Mouse (Mus musculus) duodenum, adult 2 months (tissue): ENCODE measurements around the gene Cd300c. TPM values are rescaled to one million over a fixed set of nuclear protein-coding genes. Genes with fewer than 3 reads are reported as not detected.

ENCODE experiments used
- polyA plus RNA-seq: library from polyadenylated mRNA; depleted of rRNA; stranded (reverse); fragments of >200 nt; gene quantifications from 2 replicates; pipeline ENCODE4 v1.2.3, GENCODE M21; 2012; ENCODE audit warnings: low replicate concordance; rRNA removed

Gene Cd300c
- 0.18 and 0.83 TPM in 2 replicates for polyA plus RNA-seq

GRCm38 (mm10) chr11:114968752-114969207 is at the start of gene Cd300c:
TSS of gene Cd300c (minus strand) at chr11:114969157.

DNA sequence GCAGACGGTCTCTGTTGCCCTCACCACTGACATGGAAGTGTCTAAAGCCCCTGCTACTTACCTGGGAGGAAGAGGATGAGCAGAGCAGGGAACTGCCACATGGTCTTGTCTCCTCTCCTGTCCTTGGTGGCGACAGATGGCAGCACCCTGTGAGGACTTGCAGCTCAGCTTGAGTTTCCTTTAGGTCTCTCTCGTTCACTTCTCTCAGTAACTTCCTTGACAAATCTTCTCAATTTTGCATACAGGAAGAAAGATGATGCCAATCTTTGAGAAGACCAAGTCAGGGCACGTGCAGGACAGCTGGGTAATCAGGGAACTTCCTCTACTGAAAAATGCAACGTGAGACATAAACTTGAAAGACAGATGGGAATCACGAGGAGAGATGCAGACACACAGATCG is 47.1 kb upstream of the Cd300c start, which contains the start of gene Cd300ld2:
Gene Cd300ld2 (minus strand): TSS at position 101 of the 400 bp plus-strand sequence.

GRCm38 (mm10) chr11:115001474-115002040 is 32.6 kb upstream of the Cd300c start, which contains the start of gene Cd300c2:
TSS of gene Cd300c2 (minus strand) at chr11:115001880.

GRCm38 (mm10) chr11:114989793-114990192 is 20.8 kb upstream of the Cd300c start, which contains the start of gene Cd300ld:
TSS of gene Cd300ld (minus strand) at chr11:114989922.

GRCm38 (mm10) chr11:114934144-114934543 is 34.8 kb downstream of the Cd300c start, which contains the start of gene Cd300lb:
TSS of gene Cd300lb (minus strand) at chr11:114934386.

Other genes with a start within 250 kb of the Cd300c start
- 0.25 and 0.48 TPM in 2 replicates for gene Dnaic2, start 241.7 kb downstream of the Cd300c start, polyA plus RNA-seq
- gene Kif19a, start 203.8 kb downstream of the Cd300c start, polyA plus RNA-seq = 1.0 and 1.2 TPM in 2 replicates
- gene Btbd17, start 173.2 kb downstream of the Cd300c start, polyA plus RNA-seq = 0.49 and 0.71 TPM in 2 replicates
- 0.25 and 0.57 TPM in 2 replicates for gene Gpr142, start 170.2 kb downstream of the Cd300c start, polyA plus RNA-seq
- 2.5 and 4.5 TPM in 2 replicates for gene Gprc5c, start 118.0 kb downstream of the Cd300c start, polyA plus RNA-seq
- gene Cd300a, start 79.1 kb downstream of the Cd300c start, polyA plus RNA-seq = 0.70 and 0.88 TPM in 2 replicates
- gene Cd300lb, start 34.8 kb downstream of the Cd300c start, polyA plus RNA-seq = 0.16 and 0.24 TPM in 2 replicates
- gene Cd300ld, start 20.8 kb upstream of the Cd300c start, polyA plus RNA-seq = 0.42 and 0.97 TPM in 2 replicates
- gene Cd300c2, start 32.7 kb upstream of the Cd300c start, polyA plus RNA-seq = 2.5 and 4.4 TPM in 2 replicates
- 0.11 TPM in 1 of 2 replicates, not detected in the other for gene Cd300ld2, start 47.0 kb upstream of the Cd300c start, polyA plus RNA-seq
- not detected in 2 replicates for gene Cd300ld4, start 57.9 kb upstream of the Cd300c start, polyA plus RNA-seq
- 0.27 TPM in 1 of 2 replicates, not detected in the other for gene Cd300ld5, start 68.6 kb upstream of the Cd300c start, polyA plus RNA-seq
- 1.4 and 2.6 TPM in 2 replicates for gene Cd300ld3, start 79.3 kb upstream of the Cd300c start, polyA plus RNA-seq
- gene Cd300e, start 93.0 kb upstream of the Cd300c start, polyA plus RNA-seq = 0.13 TPM in 2 replicates
- 0.55 and 2.2 TPM in 2 replicates for gene Rab37, start 122.3 kb upstream of the Cd300c start, polyA plus RNA-seq
- gene Cd300lf, start 164.8 kb upstream of the Cd300c start, polyA plus RNA-seq = 4.5 and 5.2 TPM in 2 replicates
- gene Slc9a3r1, start 194.2 kb upstream of the Cd300c start, polyA plus RNA-seq = 239 and 866 TPM in 2 replicates
- gene Tmem104, start 218.3 kb upstream of the Cd300c start, polyA plus RNA-seq = 12.2 and 17.0 TPM in 2 replicates
- gene Nat9, start 218.7 kb upstream of the Cd300c start, polyA plus RNA-seq = 17.4 and 27.6 TPM in 2 replicates